Mouse (Mus musculus) hindbrain, embryonic 10.5 days (tissue): Measurements from ENCODE around the gene Immp2l. TPM values are rescaled to one million over a fixed set of nuclear protein-coding genes. Genes with fewer than 3 reads are reported as not detected.

Experiments
- DNase-seq: peaks from one replicate; pipeline ENCODE4 v3.0.0-alpha.2; 2017; ENCODE audit warnings: low spot score
- H3K27ac ChIP-seq: fragments of 300-500 bp; sonication (generic); 2 replicates; pipeline ENCODE4 v1.5.1; 2016; ENCODE audit warnings: mild to moderate bottlenecking, moderate library complexity
- H3K27me3 ChIP-seq: fragments of 300-500 bp; sonication (generic); 2 replicates; pipeline ENCODE4 v1.6.1; 2016; ENCODE audit warnings: mild to moderate bottlenecking; ENCODE audit not compliant: poor library complexity, insufficient read depth, severe bottlenecking
- H3K36me3 ChIP-seq: fragments of 300-500 bp; sonication (generic); 2 replicates; pipeline ENCODE4 v1.6.1; 2016; ENCODE audit warnings: mild to moderate bottlenecking, moderate library complexity
- H3K4me1 ChIP-seq: fragments of 300-500 bp; sonication (generic); replicated peaks from 2 replicates; pipeline ENCODE4 v1.6.1; 2016; ENCODE audit warnings: mild to moderate bottlenecking
- H3K4me3 ChIP-seq: fragments of 300-500 bp; sonication (generic); 2 replicates; pipeline ENCODE4 v1.5.1; 2016; ENCODE audit warnings: mild to moderate bottlenecking, moderate library complexity
- H3K9me3 ChIP-seq: fragments of 300-500 bp; sonication (generic); 2 replicates; pipeline ENCODE4 v1.6.1; 2016; ENCODE audit warnings: mild to moderate bottlenecking, moderate library complexity
- WGBS: fragments of 180-500 bp; shearing (Covaris S2); methylation state at CpG from one replicate; pipeline ENCODE4 v1.1.7; 2016; 5-methylcytosine and 5-hydroxymethylcytosine counted together
- polyA plus RNA-seq: library from polyadenylated mRNA; unstranded; fragments of >200 nt; fragmentation: Nextera tagmentation; extraction: Ambion mirVana; gene quantifications from 2 replicates; pipeline ENCODE4 v1.2.1, GENCODE M21; 2016

Gene Immp2l
- polyA plus RNA-seq, 1 experiment from 2014 or later = 6.9 TPM

GRCm38 (mm10) chr12:41354857-41355256, 331.0 kb downstream of the Immp2l start:
- Histone ChIP-seq H3K4me3 (no peak overlapping the region), H3K9me3 (no peaks in the 10 kb centered on the region), H3K27me3 (no peaks in the 10 kb centered on the region), H3K36me3 (no peaks in the 10 kb centered on the region), H3K4me1 (0 out of 2 replicates have a peak, but pooled peaks cover 4% of the 10 kb centered on the region), H3K27ac (no peak overlapping the region)
- WGBS = 83% methylated on average over 1 of the region's 1 CpGs
- no peak for DNase-seq

GRCm38 (mm10) chr12:41356040-41356439, 332.1 kb downstream of the Immp2l start:
- WGBS = 83% methylated on average over 3 of the region's 3 CpGs
- DNase-seq = no peak
- Histone ChIP-seq H3K27me3 (no peaks in the 10 kb centered on the region), H3K9me3 (no peaks in the 10 kb centered on the region), H3K27ac (no peak overlapping the region), H3K4me3 (no peak overlapping the region), H3K4me1 (0 out of 2 replicates have a peak, but pooled peaks cover 4% of the 10 kb centered on the region), H3K36me3 (no peaks in the 10 kb centered on the region)

GRCm38 (mm10) chr12:41386685-41387084, 362.8 kb downstream of the Immp2l start:
- Histone ChIP-seq H3K27me3 (no peaks in the 10 kb centered on the region), H3K27ac (no peak overlapping the region), H3K4me1 (no peaks in the 10 kb centered on the region), H3K9me3 (no peaks in the 10 kb centered on the region), H3K4me3 (no peak overlapping the region), H3K36me3 (no peaks in the 10 kb centered on the region)
- DNase-seq = no peak
- WGBS = 70% methylated on average over 1 of the region's 1 CpGs

GRCm38 (mm10) chr12:41394231-41394630, 370.3 kb downstream of the Immp2l start:
- H3K4me3 ChIP-seq = no peak overlapping the region
- no peaks in the 10 kb centered on the region for H3K36me3 ChIP-seq
- DNase-seq = no peak

DNA sequence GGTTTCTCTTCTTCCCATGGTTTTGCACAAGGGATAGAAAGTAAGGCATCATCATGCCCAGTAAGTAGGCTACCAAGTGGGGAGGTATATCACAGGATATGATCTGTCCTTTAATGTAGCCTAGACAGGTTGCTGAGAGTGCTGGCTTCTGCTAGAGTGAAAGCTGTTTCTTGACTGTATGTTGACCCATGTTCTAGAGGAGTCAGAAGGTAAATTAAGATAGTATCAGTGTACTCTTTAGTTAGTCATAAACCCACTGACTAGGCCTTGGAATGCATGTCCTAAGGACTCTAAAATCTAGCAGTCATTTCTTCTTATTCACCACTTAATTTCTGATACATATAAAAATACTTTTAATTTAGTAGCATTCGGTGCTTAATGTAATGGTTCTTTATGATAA, 377.2 kb downstream of the Immp2l start:
- Histone ChIP-seq H3K4me1 (no peaks in the 10 kb centered on the region), H3K9me3 (no peaks in the 10 kb centered on the region), H3K36me3 (no peaks in the 10 kb centered on the region), H3K27ac (no peak overlapping the region), H3K4me3 (no peak overlapping the region), H3K27me3 (no peaks in the 10 kb centered on the region)
- DNase-seq = no peak
- 93% methylated on average over 1 of the region's 1 CpGs for WGBS

More at GRCm38 (mm10) chr12:41394231-41394630, 370.3 kb downstream of the Immp2l start:
- no peak overlapping the region for H3K27ac ChIP-seq
- no peaks in the 10 kb centered on the region for H3K4me1 ChIP-seq
- H3K27me3 ChIP-seq = no peaks in the 10 kb centered on the region
- no peaks in the 10 kb centered on the region for H3K9me3 ChIP-seq

DNA sequence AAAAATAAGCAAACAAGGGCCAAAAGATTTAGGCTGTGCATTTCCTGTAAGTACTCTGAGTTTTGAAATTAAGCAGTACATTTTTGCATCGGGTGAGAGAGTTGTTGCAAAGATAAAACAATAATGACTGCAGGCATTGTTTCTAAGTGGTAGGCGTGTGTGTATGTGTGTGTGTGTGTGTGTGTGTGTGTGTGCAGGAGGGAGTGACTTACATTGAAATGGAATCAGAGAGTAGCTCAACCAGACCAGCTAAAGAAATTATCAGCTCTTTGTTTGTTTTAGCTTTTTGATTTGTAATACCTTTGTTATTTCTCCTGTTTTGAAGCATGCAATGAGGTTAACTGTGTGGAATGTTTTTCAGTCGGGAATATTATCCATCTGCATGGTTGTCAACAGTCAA, 378.0 kb downstream of the Immp2l start:
- no peak overlapping the region for H3K4me3 ChIP-seq
- 77% methylated on average over 3 of the region's 3 CpGs for WGBS
- H3K27me3 ChIP-seq = no peaks in the 10 kb centered on the region
- no peak overlapping the region for H3K27ac ChIP-seq
- no peak for DNase-seq
- no peaks in the 10 kb centered on the region for H3K4me1 ChIP-seq
- H3K9me3 ChIP-seq = no peaks in the 10 kb centered on the region
- H3K36me3 ChIP-seq = no peaks in the 10 kb centered on the region

DNA sequence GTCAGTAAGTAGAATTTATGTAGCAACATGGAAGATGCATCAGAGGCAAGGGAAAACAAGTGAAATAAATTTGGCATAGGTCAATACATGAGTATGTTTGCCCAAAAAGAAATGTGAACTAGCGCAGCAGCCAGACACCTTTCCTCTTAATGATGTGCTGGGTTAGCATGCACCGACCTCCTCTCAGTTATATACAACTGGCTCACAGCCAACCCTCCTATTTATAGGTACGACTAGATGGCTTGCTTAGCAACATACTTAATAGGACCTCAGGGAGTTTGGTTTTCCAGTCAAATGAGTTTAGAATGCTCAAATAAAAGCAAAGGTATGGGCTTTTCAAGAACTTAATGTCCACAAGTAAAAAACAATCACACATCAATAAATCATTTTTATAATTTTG, 385.5 kb downstream of the Immp2l start:
- WGBS = 81% methylated on average over 3 of the region's 3 CpGs
- Histone ChIP-seq H3K27ac (no peak overlapping the region), H3K36me3 (no peaks in the 10 kb centered on the region), H3K4me3 (no peak overlapping the region), H3K4me1 (no peaks in the 10 kb centered on the region), H3K27me3 (no peaks in the 10 kb centered on the region), H3K9me3 (no peaks in the 10 kb centered on the region)
- DNase-seq = no peak

DNA sequence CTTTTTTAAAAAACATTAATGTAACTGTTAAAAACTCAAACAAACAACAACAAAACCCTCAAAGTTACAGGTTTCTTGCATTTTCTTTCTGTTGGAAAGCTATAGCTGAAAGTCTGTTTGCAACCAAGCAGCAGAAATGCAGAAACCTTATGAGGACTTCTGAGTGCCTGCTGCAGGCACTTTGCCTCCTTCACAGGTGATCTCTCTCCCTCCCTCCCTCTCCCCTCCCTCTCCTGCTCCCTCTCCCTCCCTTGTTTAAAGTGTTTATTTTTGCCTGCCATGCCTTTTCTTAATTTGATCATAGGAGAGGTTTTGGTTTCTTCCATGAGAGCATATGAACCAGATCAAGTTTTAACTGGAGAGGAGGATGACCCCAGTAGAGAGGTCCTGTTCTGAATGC, 392.7 kb downstream of the Immp2l start:
- no peaks in the 10 kb centered on the region for H3K27me3 ChIP-seq
- no peaks in the 10 kb centered on the region for H3K36me3 ChIP-seq
- no peak overlapping the region for H3K4me3 ChIP-seq
- no peak overlapping the region for H3K27ac ChIP-seq
- DNase-seq = no peak
- no peaks in the 10 kb centered on the region for H3K4me1 ChIP-seq
- no peaks in the 10 kb centered on the region for H3K9me3 ChIP-seq

GRCm38 (mm10) chr12:41417099-41417498, 393.2 kb downstream of the Immp2l start:
- 78% methylated on average over 3 of the region's 3 CpGs for WGBS
- no peak overlapping the region for H3K4me3 ChIP-seq
- H3K36me3 ChIP-seq = no peaks in the 10 kb centered on the region

DNA sequence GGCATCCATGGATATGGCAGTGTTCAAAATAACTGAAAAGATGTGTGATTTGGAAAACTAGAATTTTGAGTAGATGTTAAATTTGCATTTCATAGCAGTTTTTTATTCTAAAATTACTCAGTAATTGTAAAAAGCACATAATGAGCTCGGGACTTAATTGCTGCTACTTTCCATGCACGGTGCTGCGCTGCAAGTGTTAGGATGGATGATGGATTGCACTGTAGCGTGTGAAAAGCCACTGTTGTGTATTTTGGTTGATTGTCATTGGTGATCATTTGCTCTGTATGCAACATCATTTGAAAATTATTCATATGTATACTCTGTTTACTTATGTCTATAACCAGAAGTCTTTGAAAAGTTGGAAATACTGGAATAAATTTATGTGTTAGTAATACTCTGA, 394.1 kb downstream of the Immp2l start:
- no peak for DNase-seq
- Histone ChIP-seq H3K9me3 (no peaks in the 10 kb centered on the region), H3K36me3 (no peaks in the 10 kb centered on the region), H3K27me3 (no peaks in the 10 kb centered on the region), H3K4me1 (no peaks in the 10 kb centered on the region), H3K4me3 (no peak overlapping the region), H3K27ac (no peak overlapping the region)
- 94% methylated on average over 4 of the region's 4 CpGs for WGBS

More at GRCm38 (mm10) chr12:41417099-41417498, 393.2 kb downstream of the Immp2l start:
- no peaks in the 10 kb centered on the region for H3K4me1 ChIP-seq
- H3K9me3 ChIP-seq = no peaks in the 10 kb centered on the region
- no peaks in the 10 kb centered on the region for H3K27me3 ChIP-seq
- no peak overlapping the region for H3K27ac ChIP-seq
- DNase-seq = no peak

DNA sequence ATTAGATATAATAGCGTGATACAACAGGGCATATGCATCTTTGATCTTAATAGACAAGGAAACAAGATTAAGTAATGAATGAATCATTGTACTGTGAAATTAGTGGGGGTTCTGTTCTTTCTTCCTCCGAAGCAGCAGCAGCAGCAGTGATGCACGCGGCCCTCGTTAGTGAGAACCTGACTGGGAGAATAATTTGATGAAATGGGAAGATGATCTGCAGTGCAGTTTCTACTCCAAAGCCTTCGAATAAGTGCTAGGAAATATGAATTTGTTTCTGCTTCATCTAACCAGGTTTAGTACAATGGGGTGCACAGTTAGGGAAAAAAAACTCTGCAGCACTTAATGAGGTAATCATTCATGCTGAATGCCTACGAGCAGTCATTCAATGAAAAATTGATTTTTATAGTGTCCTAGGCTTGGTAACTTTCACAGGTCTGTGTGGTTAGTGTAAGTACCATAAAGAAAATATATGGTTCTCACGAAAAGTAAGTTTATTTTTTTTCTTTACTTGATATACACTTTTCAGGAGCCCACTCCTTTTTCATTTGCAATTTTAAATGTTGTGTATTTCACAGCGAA, 401.3 kb downstream of the Immp2l start:
- 73% methylated on average over 9 of the region's 9 CpGs for WGBS
- DNase-seq = no peak
- H3K4me3 ChIP-seq = no peak overlapping the region
- no peaks in the 10 kb centered on the region for H3K4me1 ChIP-seq
- no peaks in the 10 kb centered on the region for H3K27me3 ChIP-seq
- H3K36me3 ChIP-seq = no peaks in the 10 kb centered on the region
- no peak overlapping the region for H3K27ac ChIP-seq
- H3K9me3 ChIP-seq = no peaks in the 10 kb centered on the region

GRCm38 (mm10) chr12:41427464-41427863, 403.6 kb downstream of the Immp2l start:
- WGBS = 67% methylated on average over 5 of the region's 5 CpGs
- Histone ChIP-seq H3K36me3 (no peaks in the 10 kb centered on the region), H3K27ac (no peak overlapping the region), H3K4me3 (no peak overlapping the region), H3K27me3 (no peaks in the 10 kb centered on the region), H3K4me1 (no peaks in the 10 kb centered on the region), H3K9me3 (no peaks in the 10 kb centered on the region)
- no peak for DNase-seq

DNA sequence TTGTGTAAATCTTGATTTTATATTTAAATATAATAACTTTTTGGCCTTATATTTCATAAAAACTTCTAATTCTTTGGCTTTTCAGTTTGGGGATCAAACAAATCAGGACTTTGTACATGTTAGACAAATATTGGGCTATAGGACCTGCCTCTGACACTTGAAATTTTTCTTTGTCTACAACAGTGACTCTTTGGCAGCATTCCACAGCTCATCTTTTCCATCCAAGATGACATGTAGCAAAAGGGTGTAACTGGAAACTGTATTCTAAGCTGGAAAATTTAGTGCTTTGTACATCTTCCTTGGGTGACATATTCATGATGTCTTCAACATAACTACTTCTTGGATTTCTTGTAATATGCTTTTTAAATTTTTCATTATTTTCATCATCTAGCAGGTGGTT, 404.9 kb downstream of the Immp2l start:
- no peak for DNase-seq
- H3K27ac ChIP-seq = no peak overlapping the region
- H3K4me1 ChIP-seq = no peaks in the 10 kb centered on the region
- no peaks in the 10 kb centered on the region for H3K27me3 ChIP-seq
- H3K36me3 ChIP-seq = no peaks in the 10 kb centered on the region
- H3K9me3 ChIP-seq = no peaks in the 10 kb centered on the region
- H3K4me3 ChIP-seq = no peak overlapping the region
